Mouse (Mus musculus) bone marrow, adult 2 months (tissue): Measurements from ENCODE around the gene Klhdc3. TPM values are rescaled to one million over a fixed set of nuclear protein-coding genes. Genes with fewer than 3 reads are reported as not detected.
A peak's percentile ranks its signal among the peaks of the same experiment; 100 is the strongest.

Experiments used
- H3K27ac ChIP-seq: fragments of 200-500 bp; 2 replicates; pipeline ENCODE4 v1.5.1; 2012; ENCODE audit warnings: low read depth, mild to moderate bottlenecking, control low read depth, inconsistent platforms, low read length; ENCODE audit not compliant: control insufficient read depth, poor library complexity, insufficient read depth
- H3K4me1 ChIP-seq: fragments of 200-500 bp; 2 replicates; pipeline ENCODE4 v1.6.1; 2011; ENCODE audit warnings: low read length; ENCODE audit not compliant: control insufficient read depth, insufficient read depth
- H3K4me3 ChIP-seq: fragments of 200-500 bp; replicated peaks from 2 replicates; pipeline ENCODE3; 2011; ENCODE audit warnings: mild to moderate bottlenecking, low read depth, low read length, control low read depth; ENCODE audit not compliant: control insufficient read depth
- CTCF ChIP-seq: fragments of 200-500 bp; IDR thresholded peaks from 2 replicates; pipeline ENCODE4 v1.5.1; 2011; ENCODE audit warnings: low read length, control low read depth; ENCODE audit not compliant: control insufficient read depth, insufficient read depth
- POLR2A ChIP-seq: fragments of 200-500 bp; IDR thresholded peaks from 2 replicates; pipeline ENCODE4 v1.6.1; 2011; ENCODE audit warnings: low read depth, mild to moderate bottlenecking, control low read depth, low read length, borderline replicate concordance; ENCODE audit not compliant: control insufficient read depth
- WGBS: fragments of 180-500 bp; shearing (Covaris S2); methylation state at CpG from one replicate; pipeline ENCODE4 v1.1.7; 2018; 5-methylcytosine and 5-hydroxymethylcytosine counted together
- polyA plus RNA-seq: library from polyadenylated mRNA; stranded (reverse); fragments of >200 nt; gene quantifications from 2 replicates; pipeline ENCODE4 v1.2.4, GENCODE M21; 2011; ENCODE audit warnings: low replicate concordance; ENCODE audit not compliant: missing spikeins, insufficient read depth, insufficient read length

The Klhdc3 gene
- polyA plus RNA-seq, 1 experiment: 37.6 TPM

- peak overlapping the region; percentile 63 for H3K27ac ChIP-seq
Observed at GRCm38 (mm10) chr17:46674530-46675283, 6.0 kb downstream of the Klhdc3 start.

GRCm38 (mm10) chr17:46673850-46674529 lies 6.7 kb downstream of the Klhdc3 start, which contains the start of gene Rrp36:
Rrp36 (minus strand) TSS chr17:46674352.
- WGBS: under 1% methylated on average over 43 of the region's 43 CpGs
- Histone ChIP-seq H3K4me1 (peaks cover 1% of the 10 kb centered on the region; the same call in 1 of the 2 replicates), H3K27ac (peak within 1 kb of the TSS; percentile 63)

More at GRCm38 (mm10) chr17:46674530-46675283, 6.0 kb downstream of the Klhdc3 start:
- 36% methylated on average over 15 of the region's 15 CpGs for WGBS
- no peak for TF ChIP-seq POLR2A
- TF ChIP-seq CTCF: no peak
- peaks cover 1% of the 10 kb centered on the region; the same call in 1 of the 2 replicates for H3K4me1 ChIP-seq
- H3K4me3 ChIP-seq: peak overlapping the region; percentile 79

GRCm38 (mm10) chr17:46669911-46670310 lies 10.8 kb downstream of the Klhdc3 start:
- WGBS: 93% methylated on average over 10 of the region's 10 CpGs
- Histone ChIP-seq H3K4me1 (peaks cover 1% of the 10 kb centered on the region; the same call in 1 of the 2 replicates), H3K27ac (no peak overlapping the region), H3K4me3 (no peak overlapping the region)
- TF ChIP-seq CTCF: no peak
- no peak for TF ChIP-seq POLR2A

More at GRCm38 (mm10) chr17:46673850-46674529, 6.7 kb downstream of the Klhdc3 start, which contains the start of gene Rrp36:
- H3K4me3 ChIP-seq: peak within 1 kb of the TSS; percentile 79
- TF ChIP-seq POLR2A (peak; percentile 90), CTCF (no peak)

GRCm38 (mm10) chr17:46667712-46668111 lies 13.0 kb downstream of the Klhdc3 start:
- TF ChIP-seq POLR2A (no peak), CTCF (no peak)
- no peaks in the 10 kb centered on the region for H3K4me1 ChIP-seq
- no peak overlapping the region for H3K4me3 ChIP-seq
- no peak overlapping the region for H3K27ac ChIP-seq
- WGBS: 95% methylated on average over 16 of the region's 16 CpGs

GRCm38 (mm10) chr17:46662730-46663129 lies 18.0 kb downstream of the Klhdc3 start:
- H3K27ac ChIP-seq: no peak overlapping the region
- H3K4me3 ChIP-seq: no peak overlapping the region
- no peaks in the 10 kb centered on the region for H3K4me1 ChIP-seq
- TF ChIP-seq POLR2A: no peak
- WGBS: 85% methylated on average over 5 of the region's 5 CpGs

GRCm38 (mm10) chr17:46661981-46662380 lies 18.7 kb downstream of the Klhdc3 start:
- H3K27ac ChIP-seq: no peak overlapping the region
- no peak overlapping the region for H3K4me3 ChIP-seq
- H3K4me1 ChIP-seq: no peaks in the 10 kb centered on the region
- 92% methylated on average over 12 of the region's 12 CpGs for WGBS
- TF ChIP-seq CTCF (no peak), POLR2A (no peak)

GRCm38 (mm10) chr17:46661351-46661750 lies 19.4 kb downstream of the Klhdc3 start:
- TF ChIP-seq CTCF: no peak
- 95% methylated on average over 9 of the region's 9 CpGs for WGBS
- Histone ChIP-seq H3K4me3 (no peak overlapping the region), H3K4me1 (no peaks in the 10 kb centered on the region), H3K27ac (no peak overlapping the region)

GRCm38 (mm10) chr17:46656054-46656453 lies 24.7 kb downstream of the Klhdc3 start:
- 67% methylated on average over 6 of the region's 6 CpGs for WGBS
- Histone ChIP-seq H3K4me3 (no peak overlapping the region), H3K4me1 (no peaks in the 10 kb centered on the region), H3K27ac (no peak overlapping the region)
- TF ChIP-seq POLR2A: no peak
- no peak for TF ChIP-seq CTCF
